Mouse (Mus musculus): ENCODE data around the gene Nes.

DNA sequence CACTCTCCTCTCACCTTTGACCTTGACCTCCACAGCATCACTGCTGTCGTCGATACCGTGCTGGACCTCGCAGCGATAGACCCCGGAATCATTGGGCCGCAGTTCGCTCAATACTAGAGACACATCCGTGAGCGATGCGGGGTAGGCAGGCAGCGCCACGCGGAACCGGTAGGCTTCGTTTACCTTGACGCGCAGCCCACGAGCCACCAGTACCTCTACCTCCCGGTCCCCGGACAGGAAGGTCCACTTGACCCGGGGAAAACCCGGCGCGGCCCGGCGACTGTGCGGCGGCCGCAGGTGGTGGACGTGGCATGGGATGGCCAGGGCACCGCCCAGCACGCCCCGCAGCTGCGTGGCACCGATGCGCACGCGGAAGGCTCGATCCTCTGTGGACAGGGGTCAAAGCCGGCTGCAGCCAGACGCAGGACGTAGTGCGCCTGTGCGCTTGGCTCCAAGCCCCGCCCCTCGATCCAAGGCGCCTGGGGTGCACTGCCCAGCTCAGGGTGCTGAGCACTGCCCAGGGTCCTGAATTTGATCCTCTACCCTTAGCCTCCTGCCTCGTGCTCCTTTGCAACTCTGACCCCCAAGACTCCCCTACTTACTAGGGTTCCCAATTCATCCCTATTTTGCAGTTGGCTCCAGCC lies 26.2 kb downstream of the Nes start:
- TF ChIP-seq POLR2A (IDR thresholded peaks at IDR 0.05; ENCODE audit: borderline replicate concordance, low read depth, low read length) = no peak
- TF ChIP-seq CTCF (IDR thresholded peaks at IDR 0.05; ENCODE audit: low read depth, low read length) = no peak

Data from bone marrow macrophage, adult 2 months (primary cell).